Mouse (Mus musculus) liver, postnatal 0 days (tissue): ENCODE results near the gene Col6a4. TPM values are rescaled to one million over a fixed set of nuclear protein-coding genes. Genes with fewer than 3 reads are reported as not detected.

Source experiments
- ATAC-seq: fragments of 200-750 bp; cut with Nextera tagmentation; 2 replicates; pipeline ENCODE4 v1.8.0; 2017; ENCODE audit warnings: mild to moderate bottlenecking, moderate library complexity
- DNase-seq: peaks from one replicate; pipeline ENCODE4 v3.0.0-alpha.2; 2016
- H3K27ac ChIP-seq: fragments of 300-500 bp; sonication (generic); 2 replicates; pipeline ENCODE4 v1.5.1; 2014; ENCODE audit warnings: antibody characterized with exemption, moderate library complexity, mild to moderate bottlenecking, low read depth
- H3K27me3 ChIP-seq: fragments of 300-500 bp; sonication (generic); 2 replicates; pipeline ENCODE4 v1.6.1; 2014; ENCODE audit warnings: low read length, control low read depth, mixed read lengths; ENCODE audit not compliant: insufficient read depth
- H3K36me3 ChIP-seq: fragments of 300-500 bp; sonication (generic); replicated peaks from 2 replicates; pipeline ENCODE4 v1.6.1; 2014; ENCODE audit warnings: mild to moderate bottlenecking, control low read depth, low read length, moderate library complexity, mixed read lengths; ENCODE audit not compliant: insufficient read depth
- H3K4me1 ChIP-seq: fragments of 300-500 bp; sonication (generic); 2 replicates; pipeline ENCODE4 v1.6.1; 2014; ENCODE audit warnings: antibody characterized with exemption, mild to moderate bottlenecking, control low read depth; ENCODE audit not compliant: insufficient read depth
- H3K4me2 ChIP-seq: fragments of 300-500 bp; sonication (generic); 2 replicates; pipeline ENCODE4 v1.6.1; 2014; ENCODE audit warnings: low read depth, mild to moderate bottlenecking, low read length, moderate library complexity, mixed read lengths
- H3K4me3 ChIP-seq: fragments of 300-500 bp; sonication (generic); 2 replicates; pipeline ENCODE4 v1.5.1; 2014; ENCODE audit warnings: low read depth, low read length
- H3K9ac ChIP-seq: fragments of 300-500 bp; sonication (generic); replicated peaks from 2 replicates; pipeline ENCODE4 v1.6.1; 2014; ENCODE audit warnings: mild to moderate bottlenecking, moderate library complexity
- H3K9me3 ChIP-seq: fragments of 300-500 bp; sonication (generic); 2 replicates; pipeline ENCODE4 v1.6.1; 2016; ENCODE audit warnings: mild to moderate bottlenecking, control low read depth, low read length, mixed read lengths
- CTCF ChIP-seq: sonication (generic); IDR thresholded peaks from 2 replicates; pipeline ENCODE4 v1.5.1; 2016; ENCODE audit warnings: antibody characterized with exemption, low read depth
- EP300 ChIP-seq: IDR thresholded peaks from 2 replicates; pipeline ENCODE4 v1.6.1; 2016; ENCODE audit warnings: antibody characterized with exemption, low read depth, mild to moderate bottlenecking
- WGBS: fragments of 180-500 bp; shearing (Covaris S2); extraction: QIAGEN DNeasy Blood & Tissue Kit; methylation state at CpG from one replicate; pipeline ENCODE4 v1.1.7; 2014; ENCODE audit not compliant: insufficient replicate concordance; 5-methylcytosine and 5-hydroxymethylcytosine counted together
- polyA plus RNA-seq: library from polyadenylated mRNA; unstranded; fragments of >200 nt; fragmentation: Nextera tagmentation; extraction: Ambion mirVana; gene quantifications from 2 replicates; pipeline ENCODE4 v1.2.1, GENCODE M21; 2015

Gene Col6a4
- polyA plus RNA-seq, 1 experiment from 2014 or later: not detected

DNA sequence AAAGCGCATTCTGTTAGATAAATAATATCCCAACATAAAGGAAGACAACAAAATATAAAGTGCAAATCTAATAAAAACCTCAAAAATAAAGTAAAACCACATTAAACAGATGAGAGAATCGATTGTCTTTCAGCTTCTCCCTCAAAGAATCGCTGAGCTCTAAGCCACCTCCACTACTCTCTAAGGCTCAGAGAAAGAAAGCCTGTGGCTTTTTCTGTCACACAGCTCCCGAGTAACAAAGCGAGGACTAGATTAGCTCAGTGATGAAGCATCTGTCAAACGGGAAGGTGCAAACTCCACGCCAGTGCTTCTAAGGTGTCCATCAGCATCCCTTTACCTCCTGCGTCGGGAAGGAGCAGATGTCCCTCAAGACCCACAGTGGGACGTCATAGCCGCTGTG is 98.6 kb downstream of the Col6a4 start:
- ATAC-seq: no peak
- Histone ChIP-seq H3K4me3 (no peak overlapping the region), H3K4me2 (no peak overlapping the region), H3K4me1 (no peaks in the 10 kb centered on the region), H3K9me3 (no peaks in the 10 kb centered on the region), H3K27me3 (no peaks in the 10 kb centered on the region), H3K9ac (no peak overlapping the region), H3K36me3 (no peaks in the 10 kb centered on the region), H3K27ac (no peak overlapping the region)
- WGBS: 63% methylated on average over 11 of the region's 11 CpGs
- DNase-seq: no peak
- TF ChIP-seq EP300 (no peak), CTCF (no peak)

DNA sequence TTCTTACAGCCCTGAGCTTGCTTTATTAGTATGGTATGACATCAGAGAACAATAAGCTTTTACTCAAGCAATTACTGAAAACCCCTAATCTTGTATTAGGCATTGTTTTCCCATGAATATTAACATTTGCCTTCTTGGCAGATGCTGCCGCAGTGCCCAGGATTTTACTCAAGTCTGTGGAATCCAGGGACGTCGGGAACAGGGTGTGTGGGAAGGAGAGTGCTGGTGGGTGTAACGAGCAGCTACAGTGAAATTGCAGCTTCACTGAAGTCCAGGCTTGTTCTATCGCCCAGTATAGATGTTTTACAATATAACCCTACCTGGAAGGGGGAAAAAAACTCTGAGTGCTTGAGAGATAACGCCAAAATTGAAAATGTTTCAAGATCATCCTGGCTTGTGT is 104.2 kb downstream of the Col6a4 start:
- Histone ChIP-seq H3K4me2 (no peak overlapping the region), H3K9ac (no peak overlapping the region), H3K36me3 (no peaks in the 10 kb centered on the region), H3K27me3 (no peaks in the 10 kb centered on the region), H3K4me1 (no peaks in the 10 kb centered on the region), H3K9me3 (no peaks in the 10 kb centered on the region), H3K4me3 (no peak overlapping the region), H3K27ac (no peak overlapping the region)
- no peak for TF ChIP-seq CTCF
- no peak for TF ChIP-seq EP300
- no peak for DNase-seq
- ATAC-seq: no peak
- WGBS: 74% methylated on average over 6 of the region's 6 CpGs

DNA sequence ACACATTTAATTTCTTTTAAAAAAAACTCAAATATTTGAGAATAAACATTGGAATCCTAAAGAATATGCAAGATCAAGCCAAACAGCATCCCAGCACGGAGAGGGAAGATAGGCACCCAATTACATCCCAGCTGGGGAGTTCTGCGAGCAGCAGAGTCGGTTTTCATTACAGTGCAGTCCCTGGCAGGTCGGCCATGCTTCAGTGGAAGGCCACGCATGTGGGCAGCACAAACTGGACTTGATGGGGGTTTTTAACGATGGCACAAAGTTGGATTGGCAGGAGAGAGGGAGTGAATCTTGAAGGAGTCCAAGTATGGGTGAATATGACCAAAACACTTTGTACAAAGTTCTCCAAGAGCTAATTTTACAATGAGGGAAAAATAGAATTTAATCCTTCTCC is 106.5 kb downstream of the Col6a4 start:
- H3K4me2 ChIP-seq: no peak overlapping the region
- H3K36me3 ChIP-seq: no peaks in the 10 kb centered on the region
- no peak overlapping the region for H3K4me3 ChIP-seq
- ATAC-seq (no peak), DNase-seq (no peak)
- H3K27ac ChIP-seq: no peak overlapping the region
- no peaks in the 10 kb centered on the region for H3K27me3 ChIP-seq
- WGBS: 63% methylated on average over 6 of the region's 6 CpGs
- TF ChIP-seq EP300 (no peak), CTCF (no peak)
- no peaks in the 10 kb centered on the region for H3K9me3 ChIP-seq
- no peaks in the 10 kb centered on the region for H3K4me1 ChIP-seq
- H3K9ac ChIP-seq: no peak overlapping the region

DNA sequence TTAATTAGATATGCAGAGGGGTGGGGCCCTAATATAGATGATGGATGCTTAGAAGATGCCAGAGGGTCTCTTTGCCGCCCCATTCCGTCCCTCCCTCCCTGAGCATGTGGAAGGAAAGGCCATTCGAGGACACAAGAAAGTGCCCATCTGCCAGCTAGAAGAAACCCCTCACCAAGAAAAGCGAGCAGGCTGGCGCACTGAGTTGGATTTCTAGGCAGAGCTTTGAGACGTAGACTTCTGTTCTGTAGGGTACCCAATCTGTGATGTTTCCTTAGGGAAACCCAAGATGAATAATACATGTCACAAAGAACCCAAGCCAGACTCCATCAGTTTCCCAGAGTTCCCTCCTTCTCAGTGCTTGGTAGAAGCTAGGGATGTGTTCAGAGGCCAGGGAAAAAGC is 107.1 kb downstream of the Col6a4 start:
- no peaks in the 10 kb centered on the region for H3K27me3 ChIP-seq
- no peak overlapping the region for H3K9ac ChIP-seq
- H3K4me3 ChIP-seq: no peak overlapping the region
- DNase-seq (no peak), ATAC-seq (no peak)
- H3K27ac ChIP-seq: no peak overlapping the region
- H3K4me2 ChIP-seq: no peak overlapping the region
- WGBS: 79% methylated on average over 6 of the region's 6 CpGs
- no peaks in the 10 kb centered on the region for H3K36me3 ChIP-seq
- no peaks in the 10 kb centered on the region for H3K9me3 ChIP-seq
- H3K4me1 ChIP-seq: no peaks in the 10 kb centered on the region
- TF ChIP-seq CTCF: no peak
- no peak for TF ChIP-seq EP300

DNA sequence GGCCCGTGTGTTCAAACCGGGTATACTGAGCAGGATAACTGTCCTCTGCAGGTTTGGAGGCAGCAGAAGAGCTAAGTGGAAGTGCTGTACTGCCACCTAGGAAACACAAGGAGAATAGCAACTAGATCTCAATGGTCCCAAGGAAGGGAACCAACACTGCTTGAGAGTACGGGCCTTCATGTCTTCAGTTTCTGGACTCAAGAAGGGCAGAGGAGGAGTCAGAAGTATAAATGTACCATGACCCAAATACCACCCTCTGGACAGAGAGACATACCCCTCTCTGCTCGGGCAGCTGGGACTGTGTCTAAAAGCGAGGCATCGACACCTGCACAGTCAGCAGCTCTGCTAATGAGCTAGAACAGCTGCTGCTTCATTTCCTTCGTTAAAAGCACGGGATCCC is 108.5 kb downstream of the Col6a4 start:
- H3K4me3 ChIP-seq: no peak overlapping the region
- H3K9me3 ChIP-seq: no peaks in the 10 kb centered on the region
- no peak overlapping the region for H3K9ac ChIP-seq
- H3K27me3 ChIP-seq: no peaks in the 10 kb centered on the region
- no peak overlapping the region for H3K4me2 ChIP-seq
- TF ChIP-seq CTCF: peak; percentile 67
- no peak for TF ChIP-seq EP300
- no peaks in the 10 kb centered on the region for H3K4me1 ChIP-seq
- H3K36me3 ChIP-seq: no peaks in the 10 kb centered on the region
- DNase-seq (no peak), ATAC-seq (no peak)
- WGBS: 54% methylated on average over 8 of the region's 8 CpGs
- no peak overlapping the region for H3K27ac ChIP-seq

DNA sequence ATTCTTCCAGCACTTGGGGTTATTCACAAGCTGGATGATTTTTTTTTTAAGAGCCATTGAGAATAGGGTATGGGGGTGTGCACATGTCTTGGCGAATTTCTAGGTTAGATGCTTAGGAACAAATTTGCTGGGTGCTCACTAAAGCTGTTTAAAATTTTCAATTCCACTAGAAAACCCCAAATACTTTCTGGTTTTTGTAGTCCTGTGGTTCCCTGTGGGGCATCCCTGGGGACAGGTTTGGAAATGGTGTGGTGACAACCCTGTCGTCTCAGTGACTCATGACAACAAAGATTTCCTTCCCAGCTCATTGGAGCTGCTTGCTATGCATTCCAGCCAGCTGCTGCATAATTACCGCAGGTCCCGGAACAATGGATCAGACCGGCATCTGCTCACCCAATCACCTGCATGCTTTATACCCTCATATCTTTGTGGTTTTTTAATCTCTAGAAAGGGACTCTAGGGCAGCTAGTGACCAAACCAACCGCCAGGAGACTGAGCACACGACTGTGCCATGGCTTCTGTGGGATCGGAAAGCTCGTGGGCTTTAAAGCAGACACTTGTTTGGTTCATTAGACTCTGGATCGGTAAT is 111.6 kb downstream of the Col6a4 start:
- Histone ChIP-seq H3K27ac (no peak overlapping the region), H3K4me2 (no peak overlapping the region), H3K9ac (no peak overlapping the region), H3K4me1 (no peaks in the 10 kb centered on the region), H3K9me3 (no peaks in the 10 kb centered on the region), H3K36me3 (no peaks in the 10 kb centered on the region), H3K4me3 (no peak overlapping the region), H3K27me3 (no peaks in the 10 kb centered on the region)
- 44% methylated on average over 10 of the region's 10 CpGs for WGBS
- no peak for DNase-seq
- TF ChIP-seq CTCF: no peak
- TF ChIP-seq EP300: no peak
- no peak for ATAC-seq

DNA sequence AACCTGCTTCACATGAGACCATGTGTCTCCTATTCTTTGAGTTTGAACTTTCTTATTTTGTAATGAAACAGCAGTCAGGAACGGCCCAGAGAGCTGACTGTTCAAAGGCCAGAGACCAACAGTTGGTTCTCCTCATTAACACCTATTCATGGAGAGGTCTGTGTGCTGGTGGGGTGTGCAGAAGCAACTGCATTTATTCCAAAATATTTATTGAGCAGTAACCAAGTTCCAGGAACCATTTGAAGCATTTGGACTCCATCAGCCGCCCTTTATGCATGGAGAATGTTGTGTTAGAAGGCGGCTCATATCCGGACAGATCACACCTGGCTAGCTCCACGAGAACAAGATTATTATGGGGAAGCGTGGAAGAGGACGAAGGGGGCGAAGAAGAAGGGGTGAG is 118.1 kb downstream of the Col6a4 start:
- Histone ChIP-seq H3K27ac (no peak overlapping the region), H3K4me1 (0 out of 2 replicates have a peak, but pooled peaks cover under 1% of the 10 kb centered on the region), H3K9ac (no peak overlapping the region), H3K4me3 (no peak overlapping the region), H3K4me2 (no peak overlapping the region), H3K27me3 (no peaks in the 10 kb centered on the region), H3K9me3 (no peaks in the 10 kb centered on the region), H3K36me3 (no peaks in the 10 kb centered on the region)
- TF ChIP-seq CTCF (no peak), EP300 (no peak)
- 83% methylated on average over 8 of the region's 8 CpGs for WGBS
- no peak for ATAC-seq
- DNase-seq: no peak
